Mouse (Mus musculus): ENCODE results near the gene Tmx2. TPM values are rescaled to one million over a fixed set of nuclear protein-coding genes. Genes with fewer than 3 reads are reported as not detected.

Gene Tmx2
- total and polyA plus RNA-seq, 3 experiments, result 64.6 to 66.8 TPM; not detected in 1

DNA sequence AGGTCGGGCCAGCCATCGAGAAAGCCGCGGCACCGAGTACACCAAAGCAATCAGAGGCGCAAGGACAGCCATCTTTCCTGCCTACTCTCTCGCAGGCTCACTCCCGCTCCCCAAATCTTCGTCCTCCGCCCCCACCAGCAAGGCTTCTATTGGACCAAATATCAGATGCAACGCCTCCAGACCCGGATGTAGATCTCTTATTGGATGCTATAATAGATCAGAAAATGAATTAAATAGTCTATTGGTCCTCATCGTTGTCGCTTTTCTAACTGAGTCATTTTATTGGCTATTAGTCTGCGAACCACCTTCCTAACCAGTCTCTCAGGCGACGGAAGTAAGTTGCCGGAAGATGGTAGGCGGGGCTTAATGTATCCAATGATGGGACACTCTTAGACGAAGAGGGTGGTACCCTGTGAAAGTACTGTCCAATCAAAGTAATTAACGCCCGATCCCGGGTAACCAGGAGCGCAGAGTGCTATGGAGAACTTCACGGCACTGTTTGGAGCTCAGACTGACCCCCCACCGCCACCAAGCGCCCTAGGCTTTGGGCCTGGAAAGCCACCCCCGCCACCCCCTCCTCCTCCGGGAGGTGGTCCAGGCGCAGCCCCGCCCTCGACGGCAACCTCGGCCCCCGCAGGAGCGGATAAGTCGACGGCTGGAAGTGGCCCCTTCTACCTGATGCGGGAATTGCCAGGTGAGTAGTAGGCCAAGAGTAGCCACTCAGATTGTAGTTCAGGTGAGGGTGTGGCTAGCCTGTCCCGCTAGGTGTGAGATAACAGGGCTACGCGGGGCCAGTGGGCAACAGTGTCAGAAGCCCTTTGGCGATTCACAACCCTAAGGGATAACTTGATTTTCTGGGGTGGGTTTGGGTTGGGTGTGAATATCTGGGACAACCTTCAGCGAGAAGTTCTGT is 716 bp downstream of the Tmx2 start, which contains the start of the genes Gm28635 and Med19:
TSS of gene Gm28635 (minus strand) at position 74 of the 913 bp plus-strand sequence.
TSS of gene Med19 (plus strand) at position 435 of the 913 bp plus-strand sequence.
- peaks cover 7 to 14% of the 10 kb centered on the region in 2 experiments for H3K4me1 ChIP-seq (ENCODE audit: control insufficient read depth in 1 of 2, insufficient read depth in 2 of 2, low read length in 2 of 2)
- H3K4me3 ChIP-seq (ENCODE audit: control insufficient read depth in 1 of 2, insufficient read depth in 1 of 2, low read depth in 2 of 2, low read length in 2 of 2), result peak within 1 kb of the TSS; percentile 88 to 94
- H3K27ac ChIP-seq (ENCODE audit: control insufficient read depth, low read depth, low read length), result peak within 1 kb of the TSS; percentile 45
- peak within 1 kb of the TSS; percentile 83 for H3K9ac ChIP-seq (ENCODE audit: control insufficient read depth, low read depth, low read length, poor library complexity, severe bottlenecking)
- no peaks in the 10 kb centered on the region for H3K27me3 ChIP-seq (ENCODE audit: control insufficient read depth in 1 of 2, insufficient read depth in 2 of 2, low read length in 2 of 2)
- H3K36me3 ChIP-seq (ENCODE audit: control insufficient read depth in 1 of 2, insufficient read depth in 2 of 2, low read length in 2 of 2), result peaks cover 2 to 25% of the 10 kb centered on the region in 2 experiments; a peak in 3 of 4 replicates
- H3K9me3 ChIP-seq (replicated peaks; ENCODE audit: insufficient read depth, low read length), result no peaks in the 10 kb centered on the region
- H3K79me2 ChIP-seq (ENCODE audit: control insufficient read depth, insufficient read depth, low read length, poor library complexity), result peaks cover 26% of the 10 kb centered on the region
- peak; percentile 99 for DNase-seq (ENCODE audit: low read depth, low spot score)
- TF ChIP-seq ZKSCAN1 (IDR thresholded peaks at IDR 0.05; ENCODE audit: low read depth, low read length) (no peak), MAFK (IDR thresholded peaks at IDR 0.05; ENCODE audit: borderline replicate concordance, low read depth, low read length) (no peak), CTCF (IDR thresholded peaks at IDR 0.05 in 2 of 3, conservative IDR thresholded peaks at IDR 0.05 in 1 of 3; ENCODE audit: control insufficient read depth in 1 of 3, insufficient read depth in 1 of 3, low read depth in 2 of 3, low read length in 3 of 3, poor library complexity in 1 of 3, severe bottlenecking in 1 of 3) (no peak; a peak in 1 of 6 replicates), ZC3H11A (IDR thresholded peaks at IDR 0.05; ENCODE audit: low read depth, low read length) (no peak), JUND (IDR thresholded peaks at IDR 0.05; ENCODE audit: low read depth, low read length) (peak; percentile 36; the same call in 1 of the 2 replicates), POLR2AphosphoS2 (IDR thresholded peaks at IDR 0.05; ENCODE audit: low read length) (peak; percentile 63; the same call in 1 of the 2 replicates), BHLHE40 (IDR thresholded peaks at IDR 0.05; ENCODE audit: borderline replicate concordance, low read depth, low read length) (no peak), MAX (IDR thresholded peaks at IDR 0.05; ENCODE audit: low read length) (no peak), RCOR1 (IDR thresholded peaks at IDR 0.05; ENCODE audit: low read depth, low read length) (no peak), POLR2A (IDR thresholded peaks at IDR 0.05; ENCODE audit: control insufficient read depth in 1 of 2, insufficient read depth in 1 of 2, low read depth in 1 of 2, low read length in 2 of 2, poor library complexity in 1 of 2) (peak; percentile 9 to 77; a peak in 2 of 4 replicates), POLR2AphosphoS5 (IDR thresholded peaks at IDR 0.05; ENCODE audit: borderline replicate concordance, low read depth, low read length) (no peak), MYC (IDR thresholded peaks at IDR 0.05; ENCODE audit: low read depth, low read length) (peak; percentile 18; the same call in 1 of the 2 replicates), TCF12 (IDR thresholded peaks at IDR 0.05; ENCODE audit: low read depth, low read length) (no peak), EP300 (IDR thresholded peaks at IDR 0.05; ENCODE audit: low read depth in 1 of 2, low read length in 2 of 2) (no peak), SMC3 (IDR thresholded peaks at IDR 0.05; ENCODE audit: low read depth, low read length) (no peak), ELF1 (IDR thresholded peaks at IDR 0.05; ENCODE audit: low read depth, low read length) (peak; percentile 84), ETS1 (IDR thresholded peaks at IDR 0.05; ENCODE audit: low read depth, low read length) (no peak), SIN3A (IDR thresholded peaks at IDR 0.05; ENCODE audit: low read length) (peak; percentile 73; the same call in 1 of the 2 replicates), MYB (IDR thresholded peaks at IDR 0.05; ENCODE audit: low read depth, low read length) (no peak), HCFC1 (IDR thresholded peaks at IDR 0.05; ENCODE audit: low read depth, low read length) (peak; percentile 91), NRF1 (IDR thresholded peaks at IDR 0.05; ENCODE audit: insufficient read depth, low read depth, low read length, poor library complexity, severe bottlenecking) (0 out of 2 replicates have a peak, but pooled peaks have one; percentile 24), UBTF (IDR thresholded peaks at IDR 0.05; ENCODE audit: borderline replicate concordance, insufficient read depth, low read depth, low read length) (no peak), TAL1 (IDR thresholded peaks at IDR 0.05; ENCODE audit: low read length) (no peak), MAZ (IDR thresholded peaks at IDR 0.05; ENCODE audit: low read depth, low read length) (peak; percentile 97), KAT2A (conservative IDR thresholded peaks at IDR 0.05; ENCODE audit: low read depth, low read length) (peak; percentile 83), CHD1 (IDR thresholded peaks at IDR 0.05; ENCODE audit: low read depth, low read length) (no peak), MEF2A (IDR thresholded peaks at IDR 0.05; ENCODE audit: extremely low read depth, insufficient replicate concordance, low read depth, low read length, poor library complexity, severe bottlenecking) (no peak), TBP (IDR thresholded peaks at IDR 0.05; ENCODE audit: low read depth, low read length) (peak; percentile 16), GABPA (IDR thresholded peaks at IDR 0.05; ENCODE audit: low read depth, low read length) (no peak), NELFE (IDR thresholded peaks at IDR 0.05; ENCODE audit: low read depth, low read length) (peak; percentile 66), RAD21 (IDR thresholded peaks at IDR 0.05; ENCODE audit: low read depth, low read length) (no peak), CHD2 (IDR thresholded peaks at IDR 0.05; ENCODE audit: low read length) (peak; percentile 93), MXI1 (IDR thresholded peaks at IDR 0.05; ENCODE audit: low read depth, low read length) (peak; percentile 54), USF1 (IDR thresholded peaks at IDR 0.05; ENCODE audit: low read depth, low read length) (no peak), E2F4 (IDR thresholded peaks at IDR 0.05; ENCODE audit: borderline replicate concordance, low read depth, low read length) (no peak), ZNF384 (IDR thresholded peaks at IDR 0.05; ENCODE audit: low read depth, low read length) (no peak)

Measured in MEL (cell line).